Mouse (Mus musculus) embryonic fibroblast, embryonic 13.5 days (primary cell): ENCODE data around the gene Slc15a4.

Experiments
- CTCF ChIP-seq: IDR thresholded peaks from 2 replicates; pipeline ENCODE4 v1.5.1; 2011; ENCODE audit warnings: mild to moderate bottlenecking, control low read depth, low read length, moderate library complexity, borderline replicate concordance; ENCODE audit not compliant: insufficient read depth
- POLR2A ChIP-seq: IDR thresholded peaks from 2 replicates; pipeline ENCODE4 v1.6.1; 2011; ENCODE audit warnings: low read depth, mild to moderate bottlenecking, control low read depth, low read length, moderate library complexity

DNA sequence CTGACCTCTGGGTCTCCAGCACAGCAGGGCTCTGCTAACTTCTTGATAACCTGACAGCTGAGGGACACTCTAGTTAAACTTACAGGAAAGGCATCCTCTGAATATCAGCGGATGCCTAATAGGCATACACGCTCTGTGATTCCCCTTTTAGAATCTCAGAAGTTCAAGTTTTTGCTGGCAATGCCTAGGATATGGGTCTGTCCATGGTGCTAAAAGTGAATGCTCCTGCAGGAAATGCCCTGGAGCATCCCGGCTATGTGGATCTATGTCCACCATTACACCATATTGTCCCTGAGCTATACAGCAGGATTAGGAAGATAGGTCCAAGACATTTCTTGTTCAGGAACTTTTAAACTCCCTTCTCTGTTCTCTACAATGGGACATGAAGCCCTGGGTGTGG is 71.6 kb downstream of the Slc15a4 start:
- no peak for TF ChIP-seq CTCF
- TF ChIP-seq POLR2A = no peak
